Comparison of ENCODE assay signal across 21 mouse cellular contexts in the genomic region with DNA sequence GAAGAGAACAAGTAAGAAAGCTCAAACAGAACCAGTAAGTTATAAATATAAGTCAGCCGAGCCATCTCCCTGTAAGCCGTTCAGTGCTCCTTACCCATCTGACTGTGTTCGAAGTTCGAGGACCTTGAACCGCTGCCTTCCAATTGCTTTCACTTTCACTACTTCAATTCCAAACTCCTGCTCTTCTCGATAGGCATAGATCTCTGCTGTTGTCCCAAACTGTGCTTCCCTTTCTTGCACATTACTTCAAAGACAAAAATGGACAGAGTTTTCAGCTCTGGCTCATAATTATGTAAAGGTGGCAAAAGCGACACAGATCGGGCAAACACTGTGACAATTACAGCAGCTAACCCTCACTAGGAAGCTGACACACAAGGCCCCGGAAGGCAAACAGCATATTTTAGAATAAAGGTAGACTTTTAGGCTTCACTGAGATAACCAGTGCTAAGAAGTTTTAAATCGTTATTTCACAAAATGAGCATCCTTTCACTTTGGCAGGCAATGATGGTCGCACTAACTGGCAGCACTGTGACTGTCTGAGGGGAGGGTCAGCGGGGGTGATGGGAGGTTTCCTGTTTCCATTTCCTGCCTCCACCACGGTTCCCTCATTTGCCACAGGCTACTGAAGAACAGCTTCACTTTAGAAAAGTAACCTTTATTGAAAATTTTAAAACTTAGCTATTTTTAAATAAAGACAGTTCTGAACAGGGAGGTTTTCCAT. TPM values are rescaled to one million over a fixed set of nuclear protein-coding genes. Genes with fewer than 3 reads are reported as not detected.
A peak's percentile ranks its signal among the peaks of the same experiment; 100 is the strongest.
DNase-seq lines count a peak whose midpoint lies in the region; ATAC-seq lines count a peak whose summit lies in the region.
"Had no signal": no experiment of that assay in that cellular context is flagged by ENCODE, and none has a peak within 500 bp of the region (broad histone marks: within the 10 kb centered on the region; RNA-seq: fewer than 3 reads in every experiment).

No protein-coding gene starts in this region.

- H3K4me2 ChIP-seq in kidney, embryonic 16.5 days (replicated peaks; ENCODE audit: low read depth, low read length): no peak overlapping the region
- H3K4me2 ChIP-seq: forebrain, embryonic 15.5 days; kidney, embryonic 15.5 days; limb, embryonic 12.5 days; lung, embryonic 14.5 days had no signal

- no peaks in the 10 kb centered on the region for H3K9me3 ChIP-seq in kidney, embryonic 16.5 days (ENCODE audit: low read length)
- no peaks in the 10 kb centered on the region for H3K9me3 ChIP-seq in midbrain, embryonic 10.5 days (replicated peaks)
- H3K9me3 ChIP-seq: forebrain, embryonic 15.5 days; heart, embryonic 10.5 days; kidney, embryonic 15.5 days; limb, embryonic 12.5 days had no signal

- WGBS in kidney, embryonic 16.5 days: 85% methylated on average over 13 of the region's 13 CpGs
- 93% methylated on average over 13 of the region's 13 CpGs for WGBS in midbrain, embryonic 10.5 days

- H3K27me3 ChIP-seq in kidney, embryonic 16.5 days (ENCODE audit: insufficient read depth, low read length): no peaks in the 10 kb centered on the region
- no peaks in the 10 kb centered on the region for H3K27me3 ChIP-seq in midbrain, embryonic 10.5 days (ENCODE audit: low read depth, poor library complexity, severe bottlenecking)
- H3K27me3 ChIP-seq: forebrain, embryonic 15.5 days; kidney, embryonic 15.5 days; limb, embryonic 12.5 days had no signal

- peaks cover 32% of the 10 kb centered on the region for H3K36me3 ChIP-seq in kidney, embryonic 16.5 days (ENCODE audit: insufficient read depth, low read length)
- peaks cover 47% of the 10 kb centered on the region for H3K36me3 ChIP-seq in midbrain, embryonic 10.5 days

- H3K27ac ChIP-seq in kidney, embryonic 16.5 days (ENCODE audit: low read length): no peak overlapping the region
- H3K27ac ChIP-seq in midbrain, embryonic 10.5 days (replicated peaks): no peak overlapping the region
- H3K27ac ChIP-seq: forebrain, embryonic 15.5 days; gastrocnemius, adult 2 months; heart, embryonic 10.5 days; hindbrain, postnatal 0 days; kidney, embryonic 15.5 days; limb, embryonic 12.5 days had no signal

- no peak for ATAC-seq in kidney, embryonic 16.5 days (ENCODE audit: low FRiP score, low TSS enrichment)
- 0 out of 2 replicates have a peak, but pooled peaks have one; percentile 24 for ATAC-seq in erythroblast, adult 5-6 weeks (replicated peaks; ENCODE audit: low FRiP score, poor library complexity, severe bottlenecking)
- ATAC-seq in megakaryocyte progenitor cell, adult 5-6 weeks (replicated peaks; ENCODE audit: poor library complexity): peak; percentile 65
- ATAC-seq: forebrain, embryonic 15.5 days; hindbrain, postnatal 0 days had no signal

- H3K4me1 ChIP-seq in kidney, embryonic 16.5 days (ENCODE audit: insufficient read depth, low read length): peaks cover 10% of the 10 kb centered on the region
- peaks cover 11% of the 10 kb centered on the region for H3K4me1 ChIP-seq in midbrain, embryonic 10.5 days

- no peak overlapping the region for H3K4me3 ChIP-seq in kidney, embryonic 16.5 days (ENCODE audit: low read length)
- H3K4me3 ChIP-seq in midbrain, embryonic 10.5 days: no peak overlapping the region
- H3K4me3 ChIP-seq: forebrain, embryonic 15.5 days; gastrocnemius, adult 2 months; heart, embryonic 10.5 days; kidney, embryonic 15.5 days; limb, embryonic 12.5 days had no signal

- peak; percentile 19 for DNase-seq in kidney, adult 9 months
- peak; percentile 80 for DNase-seq in CD4-positive helper T cell, adult 2 months (ENCODE audit: low read depth, low spot score)
- DNase-seq in ovary, postnatal 10 days (ENCODE audit: low spot score): no peak
- DNase-seq in midbrain, embryonic 10.5 days (ENCODE audit: low spot score): no peak
- no peak for DNase-seq in adrenal gland, adult 18-20 months (ENCODE audit: low spot score in 2 of 2)
- DNase-seq: adrenal gland, adult 8-10 months; cerebellum, adult 8-10 months; gastrocnemius, adult 2 months; heart, postnatal 36 days; lung, embryonic 14.5 days; right cerebral cortex, adult 18-20 months had no signal

- H3K9ac ChIP-seq in kidney, embryonic 16.5 days (replicated peaks; ENCODE audit: low read length): no peak overlapping the region
- H3K9ac ChIP-seq: forebrain, embryonic 15.5 days; kidney, embryonic 15.5 days; limb, embryonic 12.5 days; lung, embryonic 14.5 days had no signal

RNA-seq across cellular contexts. Expression of a gene that starts 5.6 kb away (rescaled TPM):
- 52.2 and 53.8 TPM in 2 replicates for polyA plus RNA-seq in kidney, embryonic 16.5 days (2015; fragmentation: Nextera tagmentation; extraction: Ambion mirVana)
- total RNA-seq in erythroblast, adult 5-6 weeks (2015; ENCODE audit: low replicate concordance): 15.0 and 25.5 TPM in 2 replicates
- 30.3 and 37.2 TPM in 2 replicates for total RNA-seq in erythroblast, adult 5-6 weeks (2017; ENCODE audit: low replicate concordance)
- 19.7 and 23.6 TPM in 2 replicates for total RNA-seq in megakaryocyte progenitor cell, adult 5-6 weeks (2015)
- total RNA-seq in megakaryocyte progenitor cell, adult 5-6 weeks (2017): 34.6 and 43.8 TPM in 2 replicates
- 44.3 and 49.8 TPM in 2 replicates for polyA plus RNA-seq in midbrain, embryonic 10.5 days (2016; fragmentation: Nextera tagmentation; extraction: Ambion mirVana)
- total RNA-seq in adrenal gland, adult 18-20 months (2021): 10 to 100 TPM; 55.2 to 63.1 TPM

RNA-seq across cellular contexts. Expression of a gene that starts 25.3 kb away (rescaled TPM):
- polyA plus RNA-seq in kidney, embryonic 16.5 days (2015; fragmentation: Nextera tagmentation; extraction: Ambion mirVana): 60.0 and 63.5 TPM in 2 replicates
- total RNA-seq in erythroblast, adult 5-6 weeks (2015; ENCODE audit: low replicate concordance): 11.3 and 13.8 TPM in 2 replicates
- 30.8 and 38.8 TPM in 2 replicates for total RNA-seq in erythroblast, adult 5-6 weeks (2017; ENCODE audit: low replicate concordance)
- 61.5 and 65.0 TPM in 2 replicates for total RNA-seq in megakaryocyte progenitor cell, adult 5-6 weeks (2015)
- 88.1 and 101 TPM in 2 replicates for total RNA-seq in megakaryocyte progenitor cell, adult 5-6 weeks (2017)
- 68.3 and 71.5 TPM in 2 replicates for polyA plus RNA-seq in midbrain, embryonic 10.5 days (2016; fragmentation: Nextera tagmentation; extraction: Ambion mirVana)
- 10 to 100 TPM; 50.0 to 62.7 TPM for total RNA-seq in adrenal gland, adult 18-20 months (2021)

RNA-seq across cellular contexts. Expression of a gene that starts 45.4 kb away (rescaled TPM):
- polyA plus RNA-seq in kidney, embryonic 16.5 days (2015; fragmentation: Nextera tagmentation; extraction: Ambion mirVana): 0.30 and 0.60 TPM in 2 replicates
- 1.7 and 5.9 TPM in 2 replicates for total RNA-seq in erythroblast, adult 5-6 weeks (2015; ENCODE audit: low replicate concordance)
- 0.68 and 0.70 TPM in 2 replicates for total RNA-seq in erythroblast, adult 5-6 weeks (2017; ENCODE audit: low replicate concordance)
- 0.46 and 0.49 TPM in 2 replicates for total RNA-seq in megakaryocyte progenitor cell, adult 5-6 weeks (2015)
- 0.41 and 1.0 TPM in 2 replicates for total RNA-seq in megakaryocyte progenitor cell, adult 5-6 weeks (2017)
- not detected in 2 replicates for polyA plus RNA-seq in midbrain, embryonic 10.5 days (2016; fragmentation: Nextera tagmentation; extraction: Ambion mirVana)
- not detected for total RNA-seq in adrenal gland, adult 18-20 months (2021)
- total RNA-seq: gastrocnemius, adult 2 months; hindbrain, postnatal 0 days; layer of hippocampus, adult 18-20 months; left cerebral cortex, adult 8-10 months had no signal
- polyA plus RNA-seq: heart, embryonic 10.5 days; hindbrain, postnatal 0 days; limb, embryonic 12.5 days; lung, embryonic 14.5 days had no signal

Comparison
In these comparisons a context has a peak if more than half of its experiments do, and no peak if none do; other contexts are left out.
1. DNase-seq: peak in kidney, adult 9 months (single experiment) and CD4-positive helper T cell, adult 2 months (single experiment); none in ovary, postnatal 10 days (single experiment), midbrain, embryonic 10.5 days (single experiment) and adrenal gland, adult 18-20 months (0 of 2).